Mouse (Mus musculus) myocyte (in vitro differentiated cells): ENCODE results near the gene Gata3. TPM values are rescaled to one million over a fixed set of nuclear protein-coding genes. Genes with fewer than 3 reads are reported as not detected.

ENCODE experiments used
- H3K27me3 ChIP-seq: one replicate; pipeline ENCODE4 v1.6.1; 2011; ENCODE audit not compliant: control insufficient read depth, insufficient read depth, insufficient read length
- H3K36me3 ChIP-seq: one replicate; pipeline ENCODE4 v1.6.1; 2011; ENCODE audit not compliant: control insufficient read depth, insufficient read depth
- H3K4me2 ChIP-seq: one replicate; pipeline ENCODE4 v1.6.1; 2011; ENCODE audit warnings: low read depth, control low read depth
- H3K4me3 ChIP-seq: one replicate; pipeline ENCODE4 v1.5.1; 2011; ENCODE audit warnings: mild to moderate bottlenecking, control low read depth, moderate library complexity
- H3K79me2 ChIP-seq: one replicate; pipeline ENCODE4 v1.6.1; 2011; ENCODE audit not compliant: control insufficient read depth, insufficient read depth
- H3ac ChIP-seq: one replicate; pipeline ENCODE4 v1.6.1; 2011; ENCODE audit not compliant: control insufficient read depth, insufficient read length
- CEBPB ChIP-seq: IDR thresholded peaks from 2 replicates; pipeline ENCODE4 v1.6.1; 2011; ENCODE audit warnings: mild to moderate bottlenecking, moderate library complexity; ENCODE audit not compliant: poor library complexity, insufficient read depth, severe bottlenecking
- MAX ChIP-seq: IDR thresholded peaks from one replicate; pipeline ENCODE4 v1.6.1; 2011; ENCODE audit warnings: low read depth, mild to moderate bottlenecking, control low read depth
- MYOD1 ChIP-seq, 3 experiments: IDR thresholded peaks; one replicate each; pipeline ENCODE4 v1.6.1; 2011; ENCODE audit warnings: control low read depth in 2 of 3, low read depth in 2 of 3, mild to moderate bottlenecking in 2 of 3, moderate library complexity in 1 of 3; ENCODE audit not compliant: insufficient read length in 2 of 3, control insufficient read depth in 1 of 3
- MYOG ChIP-seq, 3 experiments: IDR thresholded peaks; one replicate each; pipeline ENCODE4 v1.6.1; 2011; ENCODE audit warnings: control low read depth in 2 of 3, low read depth in 2 of 3, mild to moderate bottlenecking in 2 of 3; ENCODE audit not compliant: insufficient read length in 2 of 3, control insufficient read depth in 1 of 3, insufficient read depth in 1 of 3
- POLR2A ChIP-seq: IDR thresholded peaks from one replicate; pipeline ENCODE4 v1.6.1; 2011; ENCODE audit warnings: low read depth, mild to moderate bottlenecking, control low read depth, moderate library complexity; ENCODE audit not compliant: insufficient read length
- POLR2AphosphoS2 ChIP-seq: IDR thresholded peaks from one replicate; pipeline ENCODE4 v1.6.1; 2011; ENCODE audit warnings: low read depth, control low read depth; ENCODE audit not compliant: insufficient read length
- REST ChIP-seq: IDR thresholded peaks from one replicate; pipeline ENCODE4 v1.6.1; 2011; ENCODE audit warnings: mild to moderate bottlenecking, control low read depth, moderate library complexity; ENCODE audit not compliant: insufficient read depth, insufficient read length
- SRF ChIP-seq: IDR thresholded peaks from one replicate; pipeline ENCODE4 v1.6.1; 2011; ENCODE audit warnings: low read depth; ENCODE audit not compliant: control insufficient read depth, insufficient read length
- TCF12 ChIP-seq: IDR thresholded peaks from one replicate; pipeline ENCODE4 v1.6.1; 2011; ENCODE audit warnings: mild to moderate bottlenecking, control low read depth; ENCODE audit not compliant: poor library complexity, insufficient read depth, severe bottlenecking
- polyA plus RNA-seq: library from polyadenylated mRNA; unstranded; fragments of >200 nt; fragmentation: generic; extraction: Trizol; gene quantifications from one replicate; pipeline ENCODE4 v1.2.1, GENCODE M21; 2012; ENCODE audit warnings: missing spikeins

Gata3 gene
- polyA plus RNA-seq, 1 experiment: 3.7 TPM

DNA sequence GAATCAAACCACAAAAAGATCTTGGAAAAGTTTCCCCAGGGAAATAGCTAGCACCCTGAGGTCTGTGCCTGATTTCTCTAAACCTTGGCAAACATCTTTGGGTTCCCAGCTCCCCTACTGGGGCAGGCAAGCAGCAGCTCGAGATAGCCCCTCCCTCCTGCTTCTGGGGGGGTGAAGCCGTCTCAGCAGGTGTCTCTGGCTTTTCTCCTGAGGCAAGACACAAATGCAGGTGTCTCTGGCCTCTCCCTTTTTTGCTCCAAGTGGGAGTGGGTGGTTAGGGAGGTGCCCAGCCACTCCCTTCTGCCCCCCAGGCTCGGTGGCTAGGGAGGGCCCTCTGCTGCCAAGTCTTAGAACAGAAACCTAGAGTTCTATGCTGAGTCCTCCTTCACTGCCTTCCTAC, 62.2 kb downstream of the Gata3 start:
- H3K4me3 ChIP-seq: no peak overlapping the region
- H3K79me2 ChIP-seq: no peaks in the 10 kb centered on the region
- no peak overlapping the region for H3K4me2 ChIP-seq
- H3K27me3 ChIP-seq: no peaks in the 10 kb centered on the region
- no peak for TF ChIP-seq POLR2AphosphoS2
- no peak for TF ChIP-seq TCF12
- no peak for TF ChIP-seq SRF
- no peak for TF ChIP-seq CEBPB
- H3K36me3 ChIP-seq: no peaks in the 10 kb centered on the region
- no peak overlapping the region for H3ac ChIP-seq

- no peaks in the 10 kb centered on the region for H3K36me3 ChIP-seq
Measured at GRCm38 (mm10) chr2:9820611-9821010, 69.2 kb downstream of the Gata3 start.

DNA sequence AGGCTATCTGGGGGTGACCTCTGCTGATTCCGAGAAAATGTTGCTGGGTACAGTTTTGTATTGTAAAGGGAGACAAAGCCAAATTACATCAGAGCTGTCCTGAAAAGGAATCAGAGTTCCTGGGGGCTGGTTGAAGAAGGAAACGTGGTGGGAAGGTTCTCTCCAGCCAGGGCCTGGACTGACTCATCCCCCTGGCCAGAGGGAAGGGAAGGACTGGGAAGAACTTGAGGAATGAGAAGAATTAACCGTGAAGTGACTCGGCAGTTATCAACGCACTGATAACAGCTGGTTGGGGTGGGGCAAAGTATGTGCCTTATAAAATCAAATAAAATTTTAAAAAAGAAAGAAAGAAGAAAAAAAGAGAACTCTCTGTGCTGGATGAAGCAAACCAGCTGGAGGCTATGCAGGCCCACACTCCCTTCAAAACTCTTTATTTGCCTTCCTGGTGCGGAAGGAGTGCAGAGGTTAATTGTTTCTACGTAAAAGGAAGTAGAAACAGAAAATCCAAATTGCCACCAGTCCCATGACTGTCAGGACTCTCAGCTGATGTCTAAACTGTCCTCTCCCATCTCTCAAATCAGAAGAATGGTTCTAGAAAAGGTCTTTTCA, 71.6 kb downstream of the Gata3 start:
- no peak for TF ChIP-seq POLR2AphosphoS2
- TF ChIP-seq MYOD1 (IDR thresholded peaks at IDR 0.05; ENCODE audit: control insufficient read depth in 1 of 3, insufficient read length in 2 of 3, low read depth in 2 of 3): peak in 2 of 3 experiments; percentile 19 to 25
- no peaks in the 10 kb centered on the region for H3K27me3 ChIP-seq
- no peak overlapping the region for H3ac ChIP-seq

More at GRCm38 (mm10) chr2:9820611-9821010, 69.2 kb downstream of the Gata3 start:
- no peaks in the 10 kb centered on the region for H3K27me3 ChIP-seq
- no peak overlapping the region for H3K4me3 ChIP-seq
- no peak overlapping the region for H3K4me2 ChIP-seq
- no peaks in the 10 kb centered on the region for H3K79me2 ChIP-seq
- no peak for TF ChIP-seq MAX
- no peak for TF ChIP-seq CEBPB
- no peak for TF ChIP-seq REST
- no peak for TF ChIP-seq MYOG (IDR thresholded peaks at IDR 0.05; ENCODE audit: control insufficient read depth in 1 of 3, insufficient read depth in 1 of 3, insufficient read length in 2 of 3, low read depth in 2 of 3)
- no peak for TF ChIP-seq POLR2A
- H3ac ChIP-seq: no peak overlapping the region

More for the DNA sequence above, 71.6 kb downstream of the Gata3 start:
- no peaks in the 10 kb centered on the region for H3K36me3 ChIP-seq
- peak overlapping the region; percentile 57 for H3K4me2 ChIP-seq
- no peak overlapping the region for H3K4me3 ChIP-seq
- no peaks in the 10 kb centered on the region for H3K79me2 ChIP-seq

Other genes with a start within 250 kb of the Gata3 start
- not detected for gene 4930412O13Rik, start 8.8 kb downstream of the Gata3 start, polyA plus RNA-seq
- not detected for gene 9230102O04Rik, start 494 bp downstream of the Gata3 start, polyA plus RNA-seq
- gene Taf3, start 158.6 kb upstream of the Gata3 start, polyA plus RNA-seq: 6.6 TPM
- gene Atp5c1, start 190.5 kb upstream of the Gata3 start, polyA plus RNA-seq: 593 TPM
- 7.2 TPM for gene Kin, start 190.6 kb upstream of the Gata3 start, polyA plus RNA-seq
- gene Itih2, start 241.4 kb upstream of the Gata3 start, polyA plus RNA-seq: 0.02 TPM